ENCODE assay signal across 21 mouse cellular contexts in genomic region chr8:103281801-103282200, GRCm38 (mm10).
"Had no signal": no experiment of that assay in that cellular context is flagged by ENCODE, and none has a peak within 500 bp of the region (broad histone marks: within the 10 kb centered on the region; RNA-seq: fewer than 3 reads in every experiment).

No protein-coding gene starts in this region.

- H3K9me3 ChIP-seq: limb, embryonic 10.5 days; limb, embryonic 13.5 days; liver, embryonic 12.5 days; liver, embryonic 15.5 days; midbrain, embryonic 12.5 days; midbrain, embryonic 15.5 days; neural tube, embryonic 13.5 days had no signal

- H3K27me3 ChIP-seq: limb, embryonic 13.5 days; liver, embryonic 12.5 days; liver, embryonic 15.5 days; midbrain, embryonic 12.5 days; midbrain, embryonic 15.5 days; neural tube, embryonic 13.5 days had no signal

- ATAC-seq: intestine, postnatal 0 days; liver, embryonic 12.5 days; midbrain, embryonic 15.5 days had no signal

- H3K4me2 ChIP-seq: limb, embryonic 13.5 days; liver, embryonic 12.5 days; liver, embryonic 15.5 days; midbrain, embryonic 12.5 days; midbrain, embryonic 15.5 days; neural tube, embryonic 13.5 days had no signal

- H3K4me1 ChIP-seq: limb, embryonic 10.5 days; liver, embryonic 12.5 days; liver, embryonic 15.5 days; midbrain, embryonic 12.5 days; midbrain, embryonic 15.5 days; neural tube, embryonic 13.5 days had no signal

- H3K36me3 ChIP-seq: limb, embryonic 10.5 days; limb, embryonic 13.5 days; liver, embryonic 12.5 days; liver, embryonic 15.5 days; midbrain, embryonic 12.5 days; midbrain, embryonic 15.5 days; neural tube, embryonic 13.5 days had no signal

- DNase-seq: kidney, adult 8-10 months; kidney, postnatal 14 days; layer of hippocampus, adult 9-11 months; liver; lung, adult 18-20 months; retina, postnatal 1 day; right cerebral cortex, postnatal 25 days; spleen, adult 18-20 months; thymus, adult 18-20 months; thymus, postnatal 36 days had no signal

- H3K4me3 ChIP-seq: layer of hippocampus, adult 2 months; limb, embryonic 10.5 days; limb, embryonic 13.5 days; liver, embryonic 12.5 days; liver, embryonic 15.5 days; midbrain, embryonic 12.5 days; midbrain, embryonic 15.5 days; myocyte; neural tube, embryonic 13.5 days had no signal

- H3K9ac ChIP-seq: limb, embryonic 13.5 days; liver, embryonic 12.5 days; liver, embryonic 15.5 days; midbrain, embryonic 12.5 days; midbrain, embryonic 15.5 days; neural tube, embryonic 13.5 days had no signal

- H3K27ac ChIP-seq: layer of hippocampus, adult 2 months; limb, embryonic 10.5 days; limb, embryonic 13.5 days; liver, embryonic 12.5 days; liver, embryonic 15.5 days; macrophage; midbrain, embryonic 12.5 days; midbrain, embryonic 15.5 days; neural tube, embryonic 13.5 days had no signal
